Mouse (Mus musculus) kidney, adult 2 months (tissue): ENCODE measurements around the gene Cdk10.
"Not testable (repeated sequence)": the region's sequence is repeated elsewhere in the genome, so short reads cannot be mapped to it uniquely, and the experiment has no call there.

Experiments
- CTCF ChIP-seq: fragments of 200-500 bp; conservative IDR thresholded peaks from 2 replicates; pipeline ENCODE4 v1.5.1; 2011; ENCODE audit warnings: low read depth, mild to moderate bottlenecking, control low read depth, low read length, moderate library complexity, mixed read lengths; ENCODE audit not compliant: insufficient read depth, insufficient read length
- POLR2A ChIP-seq: fragments of 200-500 bp; IDR thresholded peaks from one replicate; pipeline ENCODE4 v1.6.1; 2011; ENCODE audit warnings: low read depth, low read length, control low read depth

DNA sequence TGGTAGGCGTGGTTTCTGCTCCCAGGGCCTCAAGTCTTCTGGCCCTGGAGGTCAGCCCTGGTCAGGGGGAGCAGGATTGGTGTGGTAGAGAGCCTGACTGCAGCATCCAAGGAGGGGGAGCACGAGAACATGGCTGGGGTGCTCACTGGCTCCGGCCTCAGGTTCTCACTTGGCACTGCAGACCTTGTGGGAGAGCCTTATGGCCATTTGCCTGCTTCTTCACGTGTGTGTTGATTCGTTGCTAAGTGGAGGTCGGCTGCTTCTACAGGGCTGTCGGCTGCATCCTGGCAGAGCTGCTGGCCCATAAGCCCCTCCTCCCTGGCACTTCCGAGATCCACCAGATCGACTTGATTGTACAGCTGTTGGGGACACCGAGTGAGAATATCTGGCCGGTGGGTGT lies 5.7 kb downstream of the Cdk10 start:
- TF ChIP-seq CTCF, POLR2A: not testable (repeated sequence)
